Mouse (Mus musculus): ENCODE data around the gene Ace2. TPM values are rescaled to one million over a fixed set of nuclear protein-coding genes. Genes with fewer than 3 reads are reported as not detected.
A peak's percentile ranks its signal among the peaks of the same experiment; 100 is the strongest.

Ace2 gene
- polyA plus RNA-seq, 1 experiment = 0.08 TPM

- H3K4me3 ChIP-seq (ENCODE audit: control insufficient read depth, insufficient read depth, low read length) = no peak overlapping the region
- 96% methylated on average over 2 of the region's 2 CpGs for WGBS
- H3K36me3 ChIP-seq (ENCODE audit: control insufficient read depth, insufficient read depth, low read length) = no peaks in the 10 kb centered on the region
- H3K27me3 ChIP-seq (ENCODE audit: control insufficient read depth, insufficient read depth, low read length) = no peaks in the 10 kb centered on the region
- TF ChIP-seq CTCF (IDR thresholded peaks at IDR 0.05; ENCODE audit: borderline replicate concordance, control insufficient read depth, extremely low read depth, insufficient read depth, low read length, poor library complexity) (no peak), POLR2A (IDR thresholded peaks at IDR 0.05; ENCODE audit: control insufficient read depth, extremely low read depth, insufficient read depth, low read length, poor library complexity) (no peak)
- DNase-seq = no peak
- H3K4me1 ChIP-seq (replicated peaks; ENCODE audit: control insufficient read depth, insufficient read depth, low read length) = no peaks in the 10 kb centered on the region
- H3K27ac ChIP-seq (ENCODE audit: control insufficient read depth, insufficient read depth, low read length) = no peak overlapping the region
These were observed 58.5 kb downstream of the Ace2 start for GRCm38 (mm10) chrX:164197679-164198078.

GRCm38 (mm10) chrX:164200547-164200946 is 61.4 kb downstream of the Ace2 start:
- Histone ChIP-seq H3K27ac (ENCODE audit: control insufficient read depth, insufficient read depth, low read length) (no peak overlapping the region), H3K27me3 (ENCODE audit: control insufficient read depth, insufficient read depth, low read length) (no peaks in the 10 kb centered on the region), H3K36me3 (ENCODE audit: control insufficient read depth, insufficient read depth, low read length) (no peaks in the 10 kb centered on the region), H3K4me3 (ENCODE audit: control insufficient read depth, insufficient read depth, low read length) (no peak overlapping the region), H3K4me1 (replicated peaks; ENCODE audit: control insufficient read depth, insufficient read depth, low read length) (no peaks in the 10 kb centered on the region)
- TF ChIP-seq CTCF (IDR thresholded peaks at IDR 0.05; ENCODE audit: borderline replicate concordance, control insufficient read depth, extremely low read depth, insufficient read depth, low read length, poor library complexity) = no peak
- TF ChIP-seq POLR2A (IDR thresholded peaks at IDR 0.05; ENCODE audit: control insufficient read depth, extremely low read depth, insufficient read depth, low read length, poor library complexity) = no peak
- no peak for DNase-seq
- WGBS = 47% methylated on average over 5 of the region's 5 CpGs

DNA sequence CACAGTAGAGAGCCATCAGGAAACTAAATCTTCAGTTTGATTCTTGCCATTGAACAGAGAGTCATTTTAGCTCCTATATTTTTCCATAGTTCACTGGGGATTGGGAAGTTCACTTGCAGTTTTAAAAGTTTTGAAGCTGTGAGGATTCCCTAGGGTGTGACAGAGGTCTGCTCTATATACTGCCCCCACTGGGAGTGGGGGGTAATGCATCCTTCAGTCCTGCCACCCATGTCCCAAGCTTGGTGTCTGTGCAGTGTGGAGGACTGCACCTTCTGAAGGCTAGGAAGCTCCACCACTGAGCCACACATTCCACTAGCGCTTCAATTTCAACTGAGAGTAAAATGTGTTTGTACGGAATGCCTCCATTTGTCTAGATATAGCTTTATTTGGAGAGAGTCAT is 82.9 kb downstream of the Ace2 start:
- WGBS = 97% methylated on average over 2 of the region's 2 CpGs
- DNase-seq = peak; percentile 29
- Histone ChIP-seq H3K4me3 (ENCODE audit: control insufficient read depth, insufficient read depth, low read length) (no peak overlapping the region), H3K4me1 (replicated peaks; ENCODE audit: control insufficient read depth, insufficient read depth, low read length) (no peaks in the 10 kb centered on the region), H3K27me3 (ENCODE audit: control insufficient read depth, insufficient read depth, low read length) (no peaks in the 10 kb centered on the region), H3K27ac (ENCODE audit: control insufficient read depth, insufficient read depth, low read length) (no peak overlapping the region), H3K36me3 (ENCODE audit: control insufficient read depth, insufficient read depth, low read length) (no peaks in the 10 kb centered on the region)
- TF ChIP-seq POLR2A (IDR thresholded peaks at IDR 0.05; ENCODE audit: control insufficient read depth, extremely low read depth, insufficient read depth, low read length, poor library complexity) = no peak
- no peak for TF ChIP-seq CTCF (IDR thresholded peaks at IDR 0.05; ENCODE audit: borderline replicate concordance, control insufficient read depth, extremely low read depth, insufficient read depth, low read length, poor library complexity)

DNA sequence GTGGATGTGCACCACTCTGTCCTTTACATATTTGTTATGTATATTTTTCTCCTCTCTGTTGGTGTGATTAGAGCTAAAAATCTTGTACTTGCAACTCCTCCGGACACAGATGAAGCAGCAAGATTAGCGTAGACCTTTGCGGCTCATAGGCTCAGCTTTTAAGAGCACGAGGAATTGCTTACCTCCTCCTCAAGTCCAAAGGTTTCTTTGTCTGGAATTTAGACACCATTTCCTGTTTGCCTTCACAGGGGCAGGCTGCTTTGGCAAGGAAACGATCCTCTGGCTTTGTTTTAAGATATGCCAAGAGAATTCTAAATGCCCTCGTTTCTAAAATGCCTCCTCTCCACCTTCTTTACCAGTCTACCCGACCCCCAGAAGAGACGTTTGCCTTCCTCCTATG is 94.2 kb downstream of the Ace2 start:
- Histone ChIP-seq H3K27me3 (ENCODE audit: control insufficient read depth, insufficient read depth, low read length) (no peaks in the 10 kb centered on the region), H3K27ac (ENCODE audit: control insufficient read depth, insufficient read depth, low read length) (no peak overlapping the region), H3K4me3 (ENCODE audit: control insufficient read depth, insufficient read depth, low read length) (no peak overlapping the region), H3K36me3 (ENCODE audit: control insufficient read depth, insufficient read depth, low read length) (no peaks in the 10 kb centered on the region), H3K4me1 (replicated peaks; ENCODE audit: control insufficient read depth, insufficient read depth, low read length) (no peaks in the 10 kb centered on the region)
- DNase-seq = no peak
- TF ChIP-seq CTCF (IDR thresholded peaks at IDR 0.05; ENCODE audit: borderline replicate concordance, control insufficient read depth, extremely low read depth, insufficient read depth, low read length, poor library complexity) (no peak), POLR2A (IDR thresholded peaks at IDR 0.05; ENCODE audit: control insufficient read depth, extremely low read depth, insufficient read depth, low read length, poor library complexity) (no peak)
- 81% methylated on average over 8 of the region's 8 CpGs for WGBS

Other genes with a start within 250 kb of the Ace2 start
- 3.2 and 3.5 TPM in 2 replicates for gene Ap1s2, start 230.3 kb upstream of the Ace2 start, polyA plus RNA-seq (2012; rRNA removed)
- 16.9 and 18.3 TPM in 2 replicates for gene Zrsr2, start 180.7 kb upstream of the Ace2 start, polyA plus RNA-seq (2012; rRNA removed)
- 2.7 and 2.9 TPM in 2 replicates for gene Car5b, start 111.3 kb upstream of the Ace2 start, polyA plus RNA-seq (2012; rRNA removed)
- 10.9 and 13.7 TPM in 2 replicates for gene Siah1b, start 62.8 kb upstream of the Ace2 start, polyA plus RNA-seq (2012; rRNA removed)
- not detected in 2 replicates for gene Cltrn, start 50.5 kb upstream of the Ace2 start, polyA plus RNA-seq (2012; rRNA removed)
- gene Bmx, start 118.9 kb downstream of the Ace2 start, polyA plus RNA-seq (2012; rRNA removed) = 0.31 and 0.50 TPM in 2 replicates
- gene Pir, start 130.0 kb downstream of the Ace2 start, polyA plus RNA-seq (2012; rRNA removed) = 0.57 and 0.75 TPM in 2 replicates
- gene Vegfd, start 234.0 kb downstream of the Ace2 start, polyA plus RNA-seq (2012; rRNA removed) = 0.36 and 0.49 TPM in 2 replicates

Measured in thymus, adult 2 months (tissue).